Mouse (Mus musculus) CH12.LX (cell line): ENCODE measurements around the gene Trappc13. TPM values are rescaled to one million over a fixed set of nuclear protein-coding genes. Genes with fewer than 3 reads are reported as not detected.

Experiments
- DNase-seq: peaks from one replicate; pipeline ENCODE4 v3.0.0-alpha.2; 2013; ENCODE audit errors: extremely low read depth
- H3K27ac ChIP-seq: 2 replicates; pipeline ENCODE4 v1.5.1; 2012; ENCODE audit warnings: low read depth, mild to moderate bottlenecking, control low read depth, moderate library complexity; ENCODE audit not compliant: insufficient read depth
- H3K27me3 ChIP-seq: replicated peaks from 2 replicates; pipeline ENCODE3; 2012; ENCODE audit warnings: inconsistent platforms
- H3K36me3 ChIP-seq, 2 experiments: replicated peaks in 1 of 2; 2 replicates each; pipeline versions ENCODE3 to v1.6.1; 2012; ENCODE audit warnings: inconsistent platforms in 1 of 2, low read length in 1 of 2, mild to moderate bottlenecking in 1 of 2, mixed read lengths in 1 of 2, moderate library complexity in 1 of 2; ENCODE audit not compliant: control insufficient read depth in 1 of 2, insufficient read depth in 1 of 2
- H3K4me1 ChIP-seq, 2 experiments: 2 replicates each; pipeline ENCODE4 v1.6.1; 2012; ENCODE audit warnings: inconsistent platforms in 1 of 2, moderate library complexity in 1 of 2; ENCODE audit not compliant: insufficient read depth in 2 of 2, control insufficient read depth in 1 of 2
- H3K4me2 ChIP-seq: 2 replicates; pipeline ENCODE4 v1.6.1; 2012; ENCODE audit warnings: low read depth, mild to moderate bottlenecking, control low read depth; ENCODE audit not compliant: poor library complexity, insufficient read depth, severe bottlenecking
- H3K4me3 ChIP-seq, 3 experiments: fragments of 150-350 bp in 1 of 3; sonication (generic) in 1 of 3; replicated peaks in 1 of 3; 2 replicates each; pipeline versions ENCODE3 to v1.5.1; 2011 to 2012; ENCODE audit warnings: low read depth in 2 of 3, low read length in 2 of 3, mild to moderate bottlenecking in 2 of 3, moderate library complexity in 2 of 3, control low read depth in 1 of 3, improper control_type of control experiment in 1 of 3, inconsistent platforms in 1 of 3, mixed read lengths in 1 of 3; ENCODE audit not compliant: poor library complexity in 1 of 3
- H3K79me2 ChIP-seq: replicated peaks from 2 replicates; pipeline ENCODE4 v1.6.1; 2012; ENCODE audit warnings: mild to moderate bottlenecking, moderate library complexity; ENCODE audit not compliant: control insufficient read depth, poor library complexity, insufficient read depth, severe bottlenecking; ENCODE audit errors: extremely low read depth
- H3K9ac ChIP-seq: 2 replicates; pipeline ENCODE4 v1.6.1; 2012; ENCODE audit warnings: low read depth, mild to moderate bottlenecking, control low read depth, moderate library complexity; ENCODE audit not compliant: insufficient read depth
- H3K9me3 ChIP-seq: replicated peaks from 2 replicates; pipeline ENCODE3; 2012; ENCODE audit warnings: low read length, inconsistent platforms, mixed read lengths
- CHD2 ChIP-seq: IDR thresholded peaks from 2 replicates; pipeline ENCODE4 v1.6.1; 2011; ENCODE audit warnings: low read length, improper control_type of control experiment
- E2F4 ChIP-seq: IDR thresholded peaks from 2 replicates; pipeline ENCODE4 v1.6.1; 2011; ENCODE audit warnings: low read depth, low read length, improper control_type of control experiment; ENCODE audit not compliant: insufficient replicate concordance
- ELF1 ChIP-seq: IDR thresholded peaks from 2 replicates; pipeline ENCODE4 v1.6.1; 2014; ENCODE audit warnings: low read depth, mild to moderate bottlenecking, inconsistent platforms, low read length, improper control_type of control experiment
- JUN ChIP-seq: IDR thresholded peaks from 2 replicates; pipeline ENCODE4 v1.6.1; 2011; ENCODE audit warnings: low read depth, mild to moderate bottlenecking, low read length, improper control_type of control experiment, moderate library complexity; ENCODE audit not compliant: insufficient read depth
- JUND ChIP-seq: conservative IDR thresholded peaks from 2 replicates; pipeline ENCODE4 v1.6.1; 2011; ENCODE audit warnings: low read depth, low read length, improper control_type of control experiment
- MAFK ChIP-seq: IDR thresholded peaks from 2 replicates; pipeline ENCODE4 v1.6.1; 2011; ENCODE audit warnings: low read length, improper control_type of control experiment; ENCODE audit not compliant: insufficient replicate concordance
- MAX ChIP-seq: IDR thresholded peaks from 2 replicates; pipeline ENCODE4 v1.6.1; 2011; ENCODE audit warnings: low read length, improper control_type of control experiment
- MXI1 ChIP-seq: IDR thresholded peaks from 2 replicates; pipeline ENCODE4 v1.6.1; 2011; ENCODE audit warnings: mild to moderate bottlenecking, low read depth, low read length, improper control_type of control experiment
- MYC ChIP-seq: IDR thresholded peaks from 2 replicates; pipeline ENCODE4 v1.6.1; 2011; ENCODE audit warnings: low read depth, mild to moderate bottlenecking, improper control_type of control experiment, low read length
- NELFE ChIP-seq: IDR thresholded peaks from 2 replicates; pipeline ENCODE4 v1.6.1; 2011; ENCODE audit warnings: low read depth, low read length, improper control_type of control experiment
- NRF1 ChIP-seq: IDR thresholded peaks from 2 replicates; pipeline ENCODE4 v1.6.1; 2014; ENCODE audit warnings: low read depth, mild to moderate bottlenecking, inconsistent platforms, low read length, improper control_type of control experiment, moderate library complexity
- RAD21 ChIP-seq: IDR thresholded peaks from 2 replicates; pipeline ENCODE4 v1.6.1; 2011; ENCODE audit warnings: low read depth, mild to moderate bottlenecking, low read length, improper control_type of control experiment, moderate library complexity
- SIN3A ChIP-seq: IDR thresholded peaks from 2 replicates; pipeline ENCODE4 v1.6.1; 2012; ENCODE audit warnings: low read length, improper control_type of control experiment, inconsistent platforms
- SMC3 ChIP-seq: IDR thresholded peaks from 2 replicates; pipeline ENCODE4 v1.6.1; 2011; ENCODE audit warnings: low read depth, low read length, improper control_type of control experiment
- TBP ChIP-seq: conservative IDR thresholded peaks from 2 replicates; pipeline ENCODE4 v1.6.1; 2011; ENCODE audit warnings: low read depth, low read length, improper control_type of control experiment
- TCF12 ChIP-seq: IDR thresholded peaks from 2 replicates; pipeline ENCODE4 v1.6.1; 2014; ENCODE audit warnings: low read depth, mild to moderate bottlenecking, inconsistent platforms, low read length, improper control_type of control experiment
- UBTF ChIP-seq: IDR thresholded peaks from 2 replicates; pipeline ENCODE4 v1.6.1; 2012; ENCODE audit warnings: low read depth, mild to moderate bottlenecking, inconsistent platforms, low read length, improper control_type of control experiment, moderate library complexity
- USF1 ChIP-seq: IDR thresholded peaks from 2 replicates; pipeline ENCODE4 v1.6.1; 2014; ENCODE audit warnings: low read depth, mild to moderate bottlenecking, inconsistent platforms, low read length, improper control_type of control experiment
- USF2 ChIP-seq: conservative IDR thresholded peaks from 2 replicates; pipeline ENCODE4 v1.6.1; 2011; ENCODE audit warnings: low read depth, low read length, improper control_type of control experiment
- ZC3H11A ChIP-seq: IDR thresholded peaks from 2 replicates; pipeline ENCODE4 v1.6.1; 2012; ENCODE audit warnings: low read depth, mild to moderate bottlenecking, inconsistent platforms, low read length, improper control_type of control experiment
- ZKSCAN1 ChIP-seq: IDR thresholded peaks from 2 replicates; pipeline ENCODE4 v1.6.1; 2012; ENCODE audit warnings: low read depth, inconsistent platforms, low read length, improper control_type of control experiment, borderline replicate concordance
- ZMIZ1 ChIP-seq: IDR thresholded peaks from 2 replicates; pipeline ENCODE4 v1.6.1; 2012; ENCODE audit warnings: low read depth, mild to moderate bottlenecking, inconsistent platforms, low read length, improper control_type of control experiment
- ZNF384 ChIP-seq: IDR thresholded peaks from 2 replicates; pipeline ENCODE4 v1.6.1; 2012; ENCODE audit warnings: low read depth, low read length, improper control_type of control experiment, inconsistent platforms
- dilution Hi-C: fragments of 300-500 bp; cut with MboI; formaldehyde crosslinking; loops from 2 replicates; pipeline ENCODE4 v1.14.3; 2020; ENCODE audit warnings: low sequenced_read_pairs; ENCODE audit not compliant: extremely low pct_unique_long_range_greater_than_20kb, extremely low pct_ligation_motif_present
- in situ Hi-C: fragments of 300-500 bp; cut with MboI; formaldehyde crosslinking; loops from 3 replicates; pipeline ENCODE4 v1.14.3; 2019; ENCODE audit warnings: low sequenced_read_pairs, low pct_ligation_motif_present, low pct_unique_long_range_greater_than_20kb, mixed read lengths
- polyA plus RNA-seq: library from polyadenylated mRNA; unstranded; fragments of >175 nt; gene quantifications from 2 replicates; pipeline ENCODE4 v1.2.1, GENCODE M21; 2012; ENCODE audit warnings: low read depth; ENCODE audit not compliant: insufficient read length
- total RNA-seq, 2 experiments: library from RNA; depleted of rRNA; stranded (reverse); fragments of 300-350 nt in 1 of 2; fragments of >200 nt in 1 of 2; gene quantifications; 2 replicates each; pipeline ENCODE4 v1.2.3; 2012 to 2014

Gene Trappc13
- total and polyA plus RNA-seq, 3 experiments = 30.2 to 61.9 (median 34.6) TPM

GRCm38 (mm10) chr13:104171711-104172110 is 6.6 kb downstream of the Trappc13 start:
- TF ChIP-seq RAD21 (no peak), NELFE (no peak), UBTF (no peak), USF1 (no peak), ZKSCAN1 (no peak), MYC (no peak), JUND (no peak), SMC3 (no peak), CHD2 (no peak)
- H3K9me3 ChIP-seq = no peaks in the 10 kb centered on the region
- peaks cover 12 to 41% of the 10 kb centered on the region in 2 experiments for H3K36me3 ChIP-seq
- no peak overlapping the region for H3K9ac ChIP-seq
- H3K27me3 ChIP-seq = no peaks in the 10 kb centered on the region
- peaks cover 0 to 22% of the 10 kb centered on the region in 2 experiments; a peak in 2 of 4 replicates for H3K4me1 ChIP-seq
- H3K4me3 ChIP-seq = no peak overlapping the region
- H3K79me2 ChIP-seq = peaks cover 31% of the 10 kb centered on the region
- dilution Hi-C loops = no loop called here
- no peak overlapping the region for H3K27ac ChIP-seq
- DNase-seq = no peak
- no peak overlapping the region for H3K4me2 ChIP-seq
- in situ Hi-C loops = no loop called here

- Histone ChIP-seq H3K27ac (no peak overlapping the region), H3K27me3 (no peaks in the 10 kb centered on the region), H3K4me2 (no peak overlapping the region), H3K9ac (no peak overlapping the region), H3K36me3 (peaks cover 33 to 63% of the 10 kb centered on the region in 2 experiments), H3K9me3 (no peaks in the 10 kb centered on the region), H3K4me3 (no peak overlapping the region), H3K79me2 (no peaks in the 10 kb centered on the region; the same call in 1 of the 2 replicates), H3K4me1 (no peaks in the 10 kb centered on the region; a peak in 1 of 4 replicates)
- dilution Hi-C loops (no loop called here), in situ Hi-C loops (no loop called here)
- DNase-seq = no peak
- no peak for TF ChIP-seq MAX
- TF ChIP-seq ZC3H11A = no peak
- TF ChIP-seq E2F4 = no peak
These were observed 22.6 kb downstream of the Trappc13 start for GRCm38 (mm10) chr13:104155686-104156085.

- no peak for DNase-seq
- TF ChIP-seq ZC3H11A (no peak), CHD2 (no peak), SIN3A (no peak), NRF1 (no peak), TCF12 (no peak), ZMIZ1 (no peak), ELF1 (no peak), MXI1 (no peak), JUND (no peak), SMC3 (no peak), TBP (no peak), JUN (no peak), ZNF384 (no peak), MAFK (no peak), UBTF (no peak), USF2 (no peak)
- TF ChIP-seq, all 38 proteins: peak for 0
- H3K27me3 ChIP-seq = no peaks in the 10 kb centered on the region
- H3K79me2 ChIP-seq = no peaks in the 10 kb centered on the region; the same call in 1 of the 2 replicates
- H3K9ac ChIP-seq = no peak overlapping the region
- in situ Hi-C loops (no loop called here), dilution Hi-C loops (no loop called here)
- no peak overlapping the region for H3K4me2 ChIP-seq
- no peaks in the 10 kb centered on the region; a peak in 1 of 4 replicates for H3K4me1 ChIP-seq
- H3K9me3 ChIP-seq = no peaks in the 10 kb centered on the region
- H3K27ac ChIP-seq = no peak overlapping the region
- H3K4me3 ChIP-seq = no peak overlapping the region
- H3K36me3 ChIP-seq = peaks cover 29 to 62% of the 10 kb centered on the region in 2 experiments
These were observed 23.2 kb downstream of the Trappc13 start for GRCm38 (mm10) chr13:104155106-104155505.
